Mouse (Mus musculus): ENCODE results near the gene Heg1. TPM values are rescaled to one million over a fixed set of nuclear protein-coding genes. Genes with fewer than 3 reads are reported as not detected.

Gene Heg1
- polyA plus RNA-seq, 1 experiment from 2014 or later, result 17.9 TPM

GRCm38 (mm10) chr16:33766309-33766708, 82.1 kb downstream of the Heg1 start:
- Histone ChIP-seq H3K36me3 (peaks cover 3% of the 10 kb centered on the region; the same call in 1 of the 2 replicates), H3K27ac (no peak overlapping the region), H3K4me3 (no peak overlapping the region), H3K9ac (no peak overlapping the region), H3K27me3 (no peaks in the 10 kb centered on the region), H3K4me2 (replicated peaks) (no peak overlapping the region), H3K9me3 (no peaks in the 10 kb centered on the region), H3K4me1 (no peaks in the 10 kb centered on the region)
- ATAC-seq (ENCODE audit: insufficient number of reproducible peaks, insufficient read depth, low FRiP score, low TSS enrichment), result no peak
- 86% methylated on average over 12 of the region's 12 CpGs for WGBS

GRCm38 (mm10) chr16:33766757-33767156, 82.6 kb downstream of the Heg1 start:
- Histone ChIP-seq H3K27ac (no peak overlapping the region), H3K36me3 (peaks cover 3% of the 10 kb centered on the region; the same call in 1 of the 2 replicates), H3K4me3 (no peak overlapping the region), H3K9me3 (no peaks in the 10 kb centered on the region), H3K4me1 (no peaks in the 10 kb centered on the region), H3K27me3 (no peaks in the 10 kb centered on the region), H3K9ac (no peak overlapping the region), H3K4me2 (replicated peaks) (no peak overlapping the region)
- no peak for ATAC-seq (ENCODE audit: insufficient number of reproducible peaks, insufficient read depth, low FRiP score, low TSS enrichment)
- WGBS, result 67% methylated on average over 15 of the region's 15 CpGs

- Histone ChIP-seq H3K4me2 (replicated peaks) (no peak overlapping the region), H3K36me3 (peaks cover 3% of the 10 kb centered on the region; the same call in 1 of the 2 replicates), H3K27ac (no peak overlapping the region), H3K4me3 (no peak overlapping the region), H3K9me3 (no peaks in the 10 kb centered on the region), H3K27me3 (no peaks in the 10 kb centered on the region), H3K4me1 (no peaks in the 10 kb centered on the region), H3K9ac (no peak overlapping the region)
- ATAC-seq (ENCODE audit: insufficient number of reproducible peaks, insufficient read depth, low FRiP score, low TSS enrichment), result no peak
- WGBS, result 89% methylated on average over 3 of the region's 3 CpGs
These were observed 84.5 kb downstream of the Heg1 start for GRCm38 (mm10) chr16:33768491-33769278.

- 91% methylated on average over 7 of the region's 7 CpGs for WGBS
- no peak for ATAC-seq (ENCODE audit: insufficient number of reproducible peaks, insufficient read depth, low FRiP score, low TSS enrichment)
- Histone ChIP-seq H3K27ac (no peak overlapping the region), H3K36me3 (peaks cover 3% of the 10 kb centered on the region; the same call in 1 of the 2 replicates), H3K9me3 (no peaks in the 10 kb centered on the region), H3K4me2 (replicated peaks) (no peak overlapping the region), H3K4me3 (no peak overlapping the region), H3K27me3 (no peaks in the 10 kb centered on the region), H3K4me1 (no peaks in the 10 kb centered on the region), H3K9ac (no peak overlapping the region)
These were observed 85.7 kb downstream of the Heg1 start for GRCm38 (mm10) chr16:33769848-33770247.

GRCm38 (mm10) chr16:33770778-33771454, 86.7 kb downstream of the Heg1 start:
- Histone ChIP-seq H3K4me1 (no peaks in the 10 kb centered on the region), H3K4me3 (no peak overlapping the region), H3K36me3 (peaks cover 3% of the 10 kb centered on the region; the same call in 1 of the 2 replicates), H3K27me3 (no peaks in the 10 kb centered on the region), H3K27ac (no peak overlapping the region), H3K9ac (no peak overlapping the region), H3K4me2 (replicated peaks) (no peak overlapping the region), H3K9me3 (no peaks in the 10 kb centered on the region)
- ATAC-seq (ENCODE audit: insufficient number of reproducible peaks, insufficient read depth, low FRiP score, low TSS enrichment), result no peak
- 85% methylated on average over 4 of the region's 4 CpGs for WGBS

- ATAC-seq (ENCODE audit: insufficient number of reproducible peaks, insufficient read depth, low FRiP score, low TSS enrichment), result no peak
These were observed 88.6 kb downstream of the Heg1 start for GRCm38 (mm10) chr16:33772809-33773208.

GRCm38 (mm10) chr16:33774972-33775371, 90.8 kb downstream of the Heg1 start:
- H3K9me3 ChIP-seq, result no peaks in the 10 kb centered on the region
- no peak overlapping the region for H3K4me2 ChIP-seq (replicated peaks)
- no peaks in the 10 kb centered on the region for H3K27me3 ChIP-seq
- H3K27ac ChIP-seq, result no peak overlapping the region
- H3K4me3 ChIP-seq, result no peak overlapping the region
- no peaks in the 10 kb centered on the region for H3K36me3 ChIP-seq
- H3K9ac ChIP-seq, result no peak overlapping the region
- ATAC-seq (ENCODE audit: insufficient number of reproducible peaks, insufficient read depth, low FRiP score, low TSS enrichment), result no peak
- 76% methylated on average over 3 of the region's 3 CpGs for WGBS
- no peaks in the 10 kb centered on the region for H3K4me1 ChIP-seq

More at GRCm38 (mm10) chr16:33772809-33773208, 88.6 kb downstream of the Heg1 start:
- Histone ChIP-seq H3K4me2 (replicated peaks) (no peak overlapping the region), H3K27me3 (no peaks in the 10 kb centered on the region), H3K27ac (no peak overlapping the region), H3K4me1 (no peaks in the 10 kb centered on the region), H3K9me3 (no peaks in the 10 kb centered on the region), H3K9ac (no peak overlapping the region), H3K4me3 (no peak overlapping the region), H3K36me3 (no peaks in the 10 kb centered on the region)
- WGBS, result 82% methylated on average over 5 of the region's 5 CpGs

- Histone ChIP-seq H3K27me3 (no peaks in the 10 kb centered on the region), H3K4me1 (no peaks in the 10 kb centered on the region), H3K9me3 (no peaks in the 10 kb centered on the region), H3K36me3 (no peaks in the 10 kb centered on the region), H3K9ac (no peak overlapping the region), H3K4me2 (replicated peaks) (no peak overlapping the region), H3K4me3 (no peak overlapping the region), H3K27ac (no peak overlapping the region)
- ATAC-seq (ENCODE audit: insufficient number of reproducible peaks, insufficient read depth, low FRiP score, low TSS enrichment), result no peak
- 82% methylated on average over 1 of the region's 1 CpGs for WGBS
These were observed 91.7 kb downstream of the Heg1 start for GRCm38 (mm10) chr16:33775733-33776335.

- Histone ChIP-seq H3K9me3 (no peaks in the 10 kb centered on the region), H3K4me2 (replicated peaks) (no peak overlapping the region), H3K4me3 (no peak overlapping the region), H3K36me3 (no peaks in the 10 kb centered on the region), H3K9ac (no peak overlapping the region), H3K27ac (no peak overlapping the region), H3K27me3 (no peaks in the 10 kb centered on the region), H3K4me1 (no peaks in the 10 kb centered on the region)
- ATAC-seq (ENCODE audit: insufficient number of reproducible peaks, insufficient read depth, low FRiP score, low TSS enrichment), result no peak
- 79% methylated on average over 7 of the region's 7 CpGs for WGBS
These were observed 92.8 kb downstream of the Heg1 start for GRCm38 (mm10) chr16:33776766-33777529.

GRCm38 (mm10) chr16:33777607-33778006, 93.4 kb downstream of the Heg1 start:
- H3K4me1 ChIP-seq, result no peaks in the 10 kb centered on the region
- ATAC-seq (ENCODE audit: insufficient number of reproducible peaks, insufficient read depth, low FRiP score, low TSS enrichment), result no peak
- H3K9me3 ChIP-seq, result no peaks in the 10 kb centered on the region
- no peak overlapping the region for H3K4me3 ChIP-seq
- 89% methylated on average over 6 of the region's 6 CpGs for WGBS
- no peaks in the 10 kb centered on the region for H3K36me3 ChIP-seq
- no peak overlapping the region for H3K9ac ChIP-seq
- no peaks in the 10 kb centered on the region for H3K27me3 ChIP-seq
- no peak overlapping the region for H3K27ac ChIP-seq
- no peak overlapping the region for H3K4me2 ChIP-seq (replicated peaks)
